Mouse (Mus musculus) heart, embryonic 11.5 days (tissue): ENCODE results near the gene Etv1. TPM values are rescaled to one million over a fixed set of nuclear protein-coding genes. Genes with fewer than 3 reads are reported as not detected.
A peak's percentile ranks its signal among the peaks of the same experiment; 100 is the strongest.
"Not testable (repeated sequence)": the region's sequence is repeated elsewhere in the genome, so short reads cannot be mapped to it uniquely, and the experiment has no call there.

ENCODE experiments used
- ATAC-seq: fragments of 200-750 bp; cut with Nextera tagmentation; replicated peaks from 2 replicates; pipeline ENCODE4 v1.8.0; 2017; ENCODE audit warnings: moderate library complexity; ENCODE audit not compliant: insufficient number of reproducible peaks, low FRiP score, low TSS enrichment
- H3K27ac ChIP-seq: fragments of 300-500 bp; sonication (generic); 2 replicates; pipeline ENCODE4 v1.5.1; 2014; ENCODE audit warnings: mild to moderate bottlenecking, low read depth, low read length
- H3K27me3 ChIP-seq: fragments of 300-500 bp; sonication (generic); 2 replicates; pipeline ENCODE4 v1.6.1; 2014; ENCODE audit warnings: mild to moderate bottlenecking, low read length, mixed read lengths; ENCODE audit not compliant: control insufficient read depth, insufficient read depth
- H3K36me3 ChIP-seq: fragments of 300-500 bp; sonication (generic); 2 replicates; pipeline ENCODE4 v1.6.1; 2014; ENCODE audit warnings: mild to moderate bottlenecking, low read length, moderate library complexity, mixed read lengths; ENCODE audit not compliant: control insufficient read depth, insufficient read depth
- H3K4me1 ChIP-seq: fragments of 300-500 bp; sonication (generic); 2 replicates; pipeline ENCODE4 v1.6.1; 2014; ENCODE audit warnings: low read length; ENCODE audit not compliant: control insufficient read depth, insufficient read depth
- H3K4me2 ChIP-seq: fragments of 300-500 bp; sonication (generic); 2 replicates; pipeline ENCODE4 v1.6.1; 2014; ENCODE audit warnings: mild to moderate bottlenecking, moderate library complexity
- H3K4me3 ChIP-seq: fragments of 300-500 bp; sonication (generic); 2 replicates; pipeline ENCODE4 v1.5.1; 2014; ENCODE audit warnings: low read depth, low read length
- H3K9ac ChIP-seq: fragments of 300-500 bp; sonication (generic); 2 replicates; pipeline ENCODE4 v1.6.1; 2014; ENCODE audit warnings: mild to moderate bottlenecking, low read depth, low read length, moderate library complexity
- H3K9me3 ChIP-seq: fragments of 300-500 bp; sonication (generic); replicated peaks from 2 replicates; pipeline ENCODE4 v1.6.1; 2016; ENCODE audit warnings: low read length; ENCODE audit not compliant: control insufficient read depth
- WGBS: fragments of 180-500 bp; shearing (Covaris S2); extraction: QIAGEN DNeasy Blood & Tissue Kit; methylation state at CpG from one replicate; pipeline ENCODE4 v1.1.7; 2014; ENCODE audit not compliant: insufficient replicate concordance; 5-methylcytosine and 5-hydroxymethylcytosine counted together
- polyA plus RNA-seq: library from polyadenylated mRNA; unstranded; fragments of >200 nt; fragmentation: Nextera tagmentation; extraction: Ambion mirVana; gene quantifications from 2 replicates; pipeline ENCODE4 v1.2.1, GENCODE M21; 2014

Etv1 gene
- polyA plus RNA-seq, 1 experiment from 2014 or later, result 28.2 TPM

DNA sequence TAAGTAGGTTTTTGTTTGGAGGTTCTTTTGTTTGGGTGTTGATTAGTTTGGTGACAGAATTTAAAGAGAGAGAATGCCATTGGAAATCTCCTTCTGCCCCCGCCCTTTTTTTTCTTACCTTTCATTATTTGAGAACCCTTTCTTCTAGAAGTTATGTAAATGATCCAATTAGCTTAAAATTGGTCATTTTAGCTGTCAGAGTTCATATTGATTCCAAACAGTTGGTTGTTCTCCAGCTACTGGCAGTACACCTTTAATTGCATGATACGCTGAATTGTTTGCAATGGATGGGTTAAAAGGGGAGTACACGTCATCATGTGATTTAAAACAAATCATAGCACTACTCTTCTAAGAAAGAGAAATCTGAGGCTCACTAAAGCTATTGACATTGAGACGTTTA lies 55.4 kb downstream of the Etv1 start:
- no peak overlapping the region for H3K9ac ChIP-seq
- H3K36me3 ChIP-seq, result no peaks in the 10 kb centered on the region
- no peak overlapping the region for H3K27ac ChIP-seq
- H3K4me2 ChIP-seq, result no peak overlapping the region
- no peaks in the 10 kb centered on the region for H3K9me3 ChIP-seq
- 85% methylated on average over 4 of the region's 4 CpGs for WGBS
- H3K4me3 ChIP-seq, result no peak overlapping the region
- ATAC-seq, result no peak
- H3K4me1 ChIP-seq, result no peaks in the 10 kb centered on the region
- no peaks in the 10 kb centered on the region for H3K27me3 ChIP-seq

DNA sequence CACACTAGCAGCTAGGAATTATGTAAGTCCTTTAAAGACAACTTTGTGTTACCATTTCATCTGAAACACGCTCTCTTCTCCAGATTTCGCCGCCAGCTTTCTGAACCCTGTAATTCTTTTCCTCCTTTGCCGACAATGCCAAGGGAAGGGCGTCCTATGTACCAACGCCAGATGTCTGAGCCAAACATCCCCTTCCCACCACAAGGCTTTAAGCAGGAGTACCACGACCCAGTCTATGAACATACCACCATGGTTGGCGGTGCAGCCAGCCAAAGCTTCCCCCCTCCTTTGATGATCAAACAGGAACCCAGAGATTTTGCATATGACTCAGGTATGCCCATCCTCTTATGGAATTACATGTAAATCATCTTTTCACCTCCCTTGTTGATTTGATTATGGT lies 55.8 kb downstream of the Etv1 start:
- 98% methylated on average over 6 of the region's 8 CpGs for WGBS

DNA sequence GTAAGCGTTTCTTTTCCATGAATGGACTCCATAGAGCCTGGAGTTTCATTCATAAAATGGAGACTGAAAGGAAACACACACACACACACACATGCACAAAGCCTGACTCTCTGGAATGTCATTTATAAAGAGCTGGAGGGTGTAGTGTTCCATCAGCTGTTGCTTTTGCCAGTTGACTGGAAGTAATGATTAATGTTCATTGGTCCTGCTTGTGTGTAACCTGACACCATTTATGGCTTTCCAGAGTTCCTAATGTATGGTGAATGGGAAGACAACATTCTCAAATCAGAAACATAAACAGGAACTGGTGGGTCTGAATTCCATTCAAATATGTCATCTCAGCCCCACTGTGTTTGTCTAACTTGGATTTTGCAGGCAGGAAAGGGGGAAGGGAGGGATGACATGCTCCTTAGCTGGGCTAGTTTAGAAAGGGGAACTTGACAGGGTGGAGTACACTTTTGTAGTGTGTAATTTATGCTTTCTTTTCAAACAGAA lies 64.7 kb downstream of the Etv1 start:
- H3K36me3 ChIP-seq, result no peaks in the 10 kb centered on the region
- no peaks in the 10 kb centered on the region for H3K4me1 ChIP-seq
- WGBS, result 36% methylated on average over 1 of the region's 1 CpGs
- no peaks in the 10 kb centered on the region for H3K27me3 ChIP-seq
- H3K4me2 ChIP-seq, result no peak overlapping the region
- peak overlapping the region; percentile 62; the same call in 1 of the 2 replicates for H3K27ac ChIP-seq
- no peaks in the 10 kb centered on the region for H3K9me3 ChIP-seq
- H3K9ac ChIP-seq, result no peak overlapping the region
- no peak overlapping the region for H3K4me3 ChIP-seq
- ATAC-seq, result peak; percentile 55; the same call in 1 of the 2 replicates

More for the DNA sequence above, 55.8 kb downstream of the Etv1 start:
- H3K27ac ChIP-seq, H3K9me3 ChIP-seq, H3K4me2 ChIP-seq, H3K9ac ChIP-seq, H3K27me3 ChIP-seq, H3K4me1 ChIP-seq, H3K4me3 ChIP-seq, H3K36me3 ChIP-seq, ATAC-seq: not testable (repeated sequence)

DNA sequence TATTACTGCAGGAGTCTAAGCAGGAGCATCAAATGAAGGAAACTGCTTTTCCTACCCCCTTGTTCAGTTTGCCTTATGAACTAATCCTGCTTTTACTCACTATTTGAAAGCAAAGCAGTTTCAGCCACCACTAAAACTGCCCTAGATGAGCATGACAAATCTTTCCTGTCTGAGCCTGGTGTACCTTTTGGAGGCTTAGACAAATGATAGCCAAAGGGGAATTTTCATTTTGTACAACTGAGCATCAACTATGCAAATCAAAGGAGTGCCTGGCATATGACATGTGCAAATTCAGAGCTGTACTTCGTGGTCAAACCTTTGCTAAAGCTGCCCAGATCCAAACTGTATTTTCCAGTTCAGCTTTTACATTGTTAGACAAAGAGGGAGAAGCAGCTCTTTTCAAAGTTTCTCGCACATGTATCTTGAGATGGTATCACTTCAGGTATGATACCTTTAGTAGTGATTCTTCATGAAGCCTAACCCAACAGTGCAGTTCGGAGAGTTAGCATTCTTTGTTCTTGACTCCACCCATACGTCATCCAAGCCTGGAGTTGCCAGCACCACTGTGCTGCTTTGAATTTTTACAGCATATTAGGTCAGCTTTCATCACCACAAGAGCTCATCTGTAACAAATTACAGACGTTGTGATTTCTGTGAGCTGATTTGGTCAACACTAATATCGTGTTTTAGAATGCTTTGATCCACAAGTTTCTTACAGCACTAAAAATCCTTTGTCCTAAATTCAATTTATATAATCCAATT lies 68.5 kb downstream of the Etv1 start:
- no peaks in the 10 kb centered on the region for H3K27me3 ChIP-seq
- ATAC-seq, result no peak
- H3K9ac ChIP-seq, result no peak overlapping the region
- H3K27ac ChIP-seq, result no peak overlapping the region
- H3K4me3 ChIP-seq, result no peak overlapping the region
- H3K4me2 ChIP-seq, result no peak overlapping the region
- H3K4me1 ChIP-seq, result no peaks in the 10 kb centered on the region
- no peaks in the 10 kb centered on the region for H3K36me3 ChIP-seq
- no peaks in the 10 kb centered on the region for H3K9me3 ChIP-seq
- 64% methylated on average over 6 of the region's 6 CpGs for WGBS

DNA sequence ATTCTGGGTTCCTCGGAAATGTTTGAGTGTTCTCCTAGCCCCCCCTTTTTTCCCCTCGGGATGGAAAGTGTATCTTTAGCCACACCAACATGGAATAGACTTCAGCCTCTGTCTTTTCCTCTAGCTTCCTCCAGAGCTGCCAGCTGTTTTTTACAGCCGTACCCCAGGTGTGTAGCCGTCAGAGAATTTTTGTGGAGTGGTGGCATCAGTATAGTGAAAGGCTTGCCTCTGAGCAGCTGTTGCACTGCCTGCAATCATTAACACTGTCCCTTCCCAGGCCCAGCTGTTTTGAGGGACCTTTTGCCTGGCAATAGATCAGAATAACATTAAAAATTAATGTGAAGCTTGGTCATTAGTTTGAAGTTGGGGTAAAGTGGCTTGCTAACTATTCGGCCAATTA lies 70.8 kb downstream of the Etv1 start:
- H3K9ac ChIP-seq, result no peak overlapping the region
- H3K27ac ChIP-seq, result no peak overlapping the region
- H3K4me1 ChIP-seq, result no peaks in the 10 kb centered on the region
- no peaks in the 10 kb centered on the region for H3K9me3 ChIP-seq
- ATAC-seq, result no peak
- H3K36me3 ChIP-seq, result no peaks in the 10 kb centered on the region
- no peaks in the 10 kb centered on the region for H3K27me3 ChIP-seq
- H3K4me3 ChIP-seq, result no peak overlapping the region
- WGBS, result 76% methylated on average over 5 of the region's 5 CpGs
- no peak overlapping the region for H3K4me2 ChIP-seq

DNA sequence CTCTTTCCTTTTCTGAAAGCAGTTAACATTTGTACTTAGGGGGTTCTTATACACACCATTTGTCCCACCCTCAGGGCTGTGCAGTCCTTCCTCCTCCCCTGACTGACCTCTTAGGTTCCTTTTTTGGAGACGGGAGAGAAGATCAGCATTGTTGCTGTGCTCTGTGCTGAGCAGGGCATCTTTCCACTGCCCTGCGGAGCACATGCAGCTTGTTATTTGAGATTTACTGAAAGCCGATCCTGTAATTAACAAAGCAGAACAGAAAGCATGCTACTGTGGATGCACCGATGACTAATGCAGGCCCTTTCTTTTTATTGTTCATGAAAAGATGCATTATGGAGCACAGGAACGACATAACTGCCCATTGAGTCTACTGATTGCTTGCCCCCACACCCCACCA lies 75.1 kb downstream of the Etv1 start:
- H3K4me1 ChIP-seq, result no peaks in the 10 kb centered on the region
- ATAC-seq, result no peak
- 74% methylated on average over 5 of the region's 5 CpGs for WGBS
- no peak overlapping the region for H3K4me3 ChIP-seq
- no peaks in the 10 kb centered on the region for H3K9me3 ChIP-seq
- no peak overlapping the region for H3K27ac ChIP-seq
- H3K4me2 ChIP-seq, result no peak overlapping the region
- H3K27me3 ChIP-seq, result no peaks in the 10 kb centered on the region
- H3K9ac ChIP-seq, result no peak overlapping the region
- peaks cover 3% of the 10 kb centered on the region for H3K36me3 ChIP-seq

DNA sequence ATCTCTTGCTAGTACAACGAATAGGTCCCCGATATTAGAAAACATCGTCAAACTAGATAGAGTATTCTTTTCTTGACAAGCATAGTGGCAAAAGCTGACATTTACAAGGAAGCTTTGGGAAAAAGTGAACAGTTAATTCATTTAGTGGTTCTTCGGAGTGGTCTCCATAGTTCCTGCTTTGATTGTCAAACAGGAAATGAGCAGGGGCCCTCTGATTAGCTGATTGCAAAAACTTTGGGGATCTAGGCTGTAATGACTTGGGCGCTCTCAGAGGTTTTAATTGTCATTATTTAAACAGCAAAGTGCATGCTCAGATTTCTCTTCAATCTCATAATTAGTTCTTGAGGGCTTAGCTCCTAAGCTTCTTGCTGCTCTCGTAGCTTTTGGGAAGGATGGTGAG lies 75.6 kb downstream of the Etv1 start:
- Histone ChIP-seq H3K9ac (no peak overlapping the region), H3K9me3 (no peaks in the 10 kb centered on the region), H3K27ac (no peak overlapping the region), H3K4me3 (no peak overlapping the region), H3K4me2 (no peak overlapping the region), H3K4me1 (no peaks in the 10 kb centered on the region), H3K27me3 (no peaks in the 10 kb centered on the region), H3K36me3 (peaks cover 3% of the 10 kb centered on the region)
- WGBS, result 80% methylated on average over 6 of the region's 6 CpGs
- no peak for ATAC-seq

DNA sequence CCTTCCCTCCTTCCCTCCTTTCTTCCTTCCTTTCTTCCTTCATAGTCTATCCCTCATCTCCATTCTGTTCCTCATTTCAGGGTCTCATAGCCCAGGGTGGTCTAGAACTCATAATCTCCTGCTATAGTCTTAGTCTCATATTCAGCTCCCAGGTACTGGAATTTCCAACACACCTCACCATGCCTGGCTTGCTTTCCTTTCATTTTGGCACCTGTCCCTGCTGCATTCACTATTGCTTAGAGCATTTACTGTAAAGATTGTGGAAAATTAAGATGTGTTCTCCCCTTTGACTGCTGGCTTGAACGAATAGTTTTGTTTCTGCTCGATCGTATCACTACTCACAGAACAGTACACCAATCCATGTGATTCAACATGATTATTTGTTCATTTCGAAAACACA lies 80.5 kb downstream of the Etv1 start:
- Histone ChIP-seq H3K9me3 (no peaks in the 10 kb centered on the region), H3K4me3 (no peak overlapping the region), H3K36me3 (peaks cover 3% of the 10 kb centered on the region), H3K4me2 (no peak overlapping the region), H3K4me1 (no peaks in the 10 kb centered on the region), H3K9ac (no peak overlapping the region), H3K27ac (no peak overlapping the region), H3K27me3 (no peaks in the 10 kb centered on the region)
- 86% methylated on average over 4 of the region's 4 CpGs for WGBS
- no peak for ATAC-seq
